Mouse (Mus musculus) layer of hippocampus, postnatal 25 days (tissue): ENCODE results near the gene Blmh. TPM values are rescaled to one million over a fixed set of nuclear protein-coding genes. Genes with fewer than 3 reads are reported as not detected.
"Not testable (repeated sequence)": the region's sequence is repeated elsewhere in the genome, so short reads cannot be mapped to it uniquely, and the experiment has no call there.

Experiments used
- DNase-seq, 2 experiments: peaks; one replicate each; pipeline ENCODE4 v3.0.0; 2022; ENCODE audit warnings: mixed read lengths in 2 of 2, low spot score in 1 of 2; ENCODE audit errors: extremely low spot score in 1 of 2
- total RNA-seq, 2 experiments: library from RNA; stranded (reverse); gene quantifications; 2 replicates each; pipeline ENCODE4 v1.2.3; 2021

Blmh gene
- total RNA-seq, 2 experiments from 2014 or later: 58.4 to 58.7 TPM

- DNase-seq: no peak
These were observed 10.2 kb upstream of the Blmh start for GRCm38 (mm10) chr11:76914366-76914765.

- no peak for DNase-seq
These were observed 7.9 kb upstream of the Blmh start for GRCm38 (mm10) chr11:76916539-76917229.

- DNase-seq: no peak
These were observed 7.4 kb upstream of the Blmh start for GRCm38 (mm10) chr11:76917230-76917548.

DNA sequence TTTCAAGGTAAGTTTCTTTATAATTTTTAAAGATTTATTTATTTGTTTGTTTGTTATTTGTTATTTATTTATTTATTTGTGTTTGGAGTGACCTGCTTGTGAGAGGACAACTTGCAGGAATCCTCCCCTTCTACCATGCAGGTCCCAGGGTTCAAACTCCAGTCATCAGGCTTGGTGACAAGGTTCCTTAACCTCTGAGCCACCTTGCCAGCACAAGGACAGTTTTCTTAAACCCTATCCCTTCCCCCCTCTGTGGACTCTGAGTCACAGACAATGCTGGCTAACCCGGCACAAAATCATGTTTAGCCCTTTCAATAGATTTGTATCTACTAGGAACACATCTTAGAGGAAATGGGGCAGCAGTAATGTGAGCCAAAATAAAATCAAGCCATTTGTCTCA lies 4.0 kb upstream of the Blmh start:
- DNase-seq: no peak

DNA sequence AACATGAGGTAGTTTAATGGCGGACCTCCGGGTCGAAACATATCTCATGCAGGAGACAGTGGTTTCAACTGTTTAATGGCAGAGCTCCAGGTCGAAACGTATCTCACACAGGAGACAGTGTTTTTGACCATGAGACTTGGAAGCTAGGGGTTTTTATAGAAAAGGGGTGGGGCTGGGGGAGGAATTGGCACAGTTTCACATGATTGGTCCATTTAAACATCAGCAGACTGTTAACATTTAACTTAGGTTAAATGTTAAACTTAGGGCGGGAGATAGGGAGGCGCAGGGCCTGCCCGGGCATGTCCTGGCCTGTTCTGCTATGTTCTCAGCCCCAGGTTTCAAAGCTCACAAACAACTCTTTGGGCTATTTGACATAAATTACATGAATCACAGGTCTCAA lies 4.0 kb downstream of the Blmh start:
- not testable (repeated sequence) for DNase-seq

GRCm38 (mm10) chr11:76933209-76933608 lies 8.6 kb downstream of the Blmh start:
- DNase-seq: no peak

DNA sequence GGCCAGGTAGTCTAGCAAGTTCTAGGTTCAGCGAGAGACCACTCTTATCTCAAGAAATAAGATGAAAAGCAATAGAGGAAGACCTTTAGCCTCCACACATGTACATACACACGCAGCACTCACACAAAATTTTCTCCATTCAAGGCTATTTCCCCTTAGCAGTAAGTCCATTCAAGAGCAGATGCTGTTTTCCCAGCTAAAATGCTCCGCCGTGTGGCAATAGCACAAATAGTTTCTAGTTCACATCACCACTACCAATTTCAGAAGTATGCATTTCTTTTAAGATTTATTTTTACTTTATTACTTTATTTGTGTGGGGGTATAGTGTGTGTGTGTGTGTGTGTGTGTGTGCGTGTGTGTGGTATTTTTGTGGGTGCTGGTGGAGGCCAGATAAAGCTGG lies 12.0 kb downstream of the Blmh start:
- DNase-seq: no peak

GRCm38 (mm10) chr11:76944839-76945238 lies 20.2 kb downstream of the Blmh start:
- no peak for DNase-seq

- DNase-seq: peak; percentile 89 to 93
These were observed 21.0 kb downstream of the Blmh start for GRCm38 (mm10) chr11:76945386-76946202.

DNA sequence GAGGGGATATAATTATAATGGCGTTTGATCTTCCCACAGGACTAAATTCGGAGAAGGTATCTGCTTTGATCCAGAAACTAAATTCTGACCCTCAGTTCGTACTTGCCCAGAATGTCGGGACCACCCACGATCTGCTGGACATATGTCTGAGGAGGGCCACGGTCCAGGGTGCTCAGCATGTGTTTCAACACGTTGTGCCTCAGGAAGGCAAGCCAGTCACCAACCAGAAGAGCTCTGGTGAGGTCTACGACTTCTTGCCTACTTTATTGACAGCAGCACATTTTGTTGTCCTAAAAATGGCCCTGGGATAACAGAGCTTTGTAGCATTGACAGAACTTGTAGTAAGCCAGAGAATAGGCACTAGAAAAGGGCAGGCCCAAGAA lies 21.6 kb downstream of the Blmh start:
- peak in 1 of 2 experiments; percentile 5 for DNase-seq

DNA sequence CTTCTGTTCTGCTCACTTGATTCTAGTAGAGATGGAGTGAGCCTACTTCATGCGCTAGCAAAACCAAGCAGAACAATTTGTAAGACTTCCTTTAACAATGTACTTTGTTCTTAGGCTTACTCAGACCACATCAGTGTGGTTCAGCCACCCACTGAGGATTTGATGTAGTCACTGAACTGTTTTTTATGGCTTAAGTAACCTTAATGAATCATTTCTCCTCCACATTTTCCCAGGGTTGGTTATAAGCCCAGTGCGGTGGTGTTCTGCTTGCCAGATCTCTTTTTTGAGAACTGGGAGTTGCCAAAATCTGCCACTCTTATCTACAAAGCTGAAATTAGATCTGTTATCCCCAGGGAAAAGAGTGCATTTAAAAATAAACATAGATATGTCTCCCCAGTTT lies 28.9 kb downstream of the Blmh start:
- DNase-seq: no peak

DNA sequence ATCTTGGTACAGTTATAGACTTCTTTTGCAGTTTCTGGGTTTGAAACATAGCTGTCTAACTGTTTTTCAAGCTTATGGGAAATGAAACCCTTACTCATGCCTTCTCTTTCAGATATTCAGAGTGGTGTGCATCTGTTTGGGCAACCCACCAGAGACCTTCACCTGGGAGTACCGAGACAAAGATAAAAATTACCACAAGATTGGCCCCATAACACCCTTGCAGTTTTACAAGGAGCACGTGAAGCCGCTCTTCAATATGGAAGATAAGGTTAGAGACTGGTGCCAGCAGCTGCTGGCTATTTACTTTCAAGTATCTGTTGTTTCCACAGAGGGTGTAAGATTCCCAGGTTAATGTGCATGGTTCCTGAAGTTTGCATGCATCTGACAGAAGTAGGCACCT lies 41.1 kb downstream of the Blmh start:
- no peak for DNase-seq

DNA sequence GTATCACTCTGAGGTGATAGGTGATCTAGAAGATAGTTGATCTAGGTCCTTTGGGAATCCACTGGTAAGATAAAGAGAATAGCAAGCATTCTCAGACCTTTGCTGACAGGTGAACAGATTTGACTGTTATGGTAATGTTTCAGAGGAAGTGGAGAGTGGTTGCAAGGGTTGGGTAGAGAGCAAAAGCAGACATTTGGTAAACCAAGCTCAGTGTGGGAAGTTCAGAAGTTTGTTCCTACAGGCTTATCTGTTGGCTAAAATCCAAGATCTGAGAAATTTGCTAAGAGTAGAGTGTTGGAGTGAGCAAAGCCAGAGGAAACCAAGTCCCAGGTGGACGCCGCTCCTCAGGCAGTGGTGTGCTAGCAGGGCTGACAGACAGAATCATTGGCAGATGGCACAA lies 45.7 kb downstream of the Blmh start:
- DNase-seq: no peak

DNA sequence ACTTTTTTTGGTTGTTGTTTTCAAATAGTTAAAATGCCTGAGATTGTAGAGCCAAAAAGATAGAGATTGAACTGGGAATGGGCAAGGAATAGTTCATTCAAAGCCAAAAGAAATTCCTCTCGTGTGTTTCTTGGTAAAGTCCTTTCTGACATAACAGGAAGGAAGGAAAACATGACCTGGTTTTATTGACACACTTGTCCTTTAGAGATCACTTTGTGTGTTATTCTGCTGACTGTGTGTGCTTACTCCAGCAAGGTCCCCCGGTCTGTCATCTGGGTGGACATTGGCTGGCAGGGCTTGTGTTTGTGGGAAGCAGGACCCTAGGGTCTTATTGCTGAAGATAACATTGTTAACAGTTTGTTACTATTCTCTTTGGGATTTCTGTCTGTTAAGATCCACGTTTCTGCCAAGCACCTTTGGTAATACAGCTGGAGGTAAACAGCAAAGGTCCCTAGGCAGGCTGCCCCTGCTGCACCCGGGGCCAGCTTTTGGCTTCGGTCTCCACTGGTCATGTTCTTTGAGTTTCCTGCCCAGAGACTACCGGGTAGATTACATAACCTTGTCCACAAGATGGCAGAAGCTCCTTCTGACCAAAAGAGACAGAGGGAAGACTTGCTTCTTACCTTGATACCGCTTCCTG lies 50.2 kb downstream of the Blmh start:
- no peak for DNase-seq

DNA sequence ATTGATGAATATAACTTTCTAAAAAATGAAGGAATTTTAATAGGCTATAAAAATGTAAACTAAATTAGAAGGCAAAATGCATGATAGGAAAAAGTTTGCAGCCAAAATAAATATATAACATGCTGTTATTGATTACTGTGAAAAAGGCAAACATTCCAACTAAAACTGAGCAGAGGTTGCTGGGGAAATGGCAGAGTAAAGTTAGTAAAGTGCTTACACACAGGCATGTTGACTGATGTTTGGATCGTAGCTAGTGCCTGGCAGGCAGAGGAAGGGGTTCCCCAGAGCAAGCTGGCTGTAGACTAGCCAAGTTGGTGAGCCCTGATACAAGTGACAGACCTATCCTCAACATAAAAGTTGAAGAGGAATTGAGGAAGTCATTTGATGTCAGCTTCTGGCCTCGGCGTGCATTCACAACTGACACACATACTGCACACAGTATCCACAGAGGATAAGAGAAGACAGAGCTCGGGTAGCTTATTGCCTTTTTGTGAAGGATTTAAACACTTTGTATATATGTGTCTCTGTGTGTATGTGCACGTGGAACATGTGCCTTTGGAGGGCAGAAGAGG lies 57.0 kb downstream of the Blmh start:
- DNase-seq: no peak

DNA sequence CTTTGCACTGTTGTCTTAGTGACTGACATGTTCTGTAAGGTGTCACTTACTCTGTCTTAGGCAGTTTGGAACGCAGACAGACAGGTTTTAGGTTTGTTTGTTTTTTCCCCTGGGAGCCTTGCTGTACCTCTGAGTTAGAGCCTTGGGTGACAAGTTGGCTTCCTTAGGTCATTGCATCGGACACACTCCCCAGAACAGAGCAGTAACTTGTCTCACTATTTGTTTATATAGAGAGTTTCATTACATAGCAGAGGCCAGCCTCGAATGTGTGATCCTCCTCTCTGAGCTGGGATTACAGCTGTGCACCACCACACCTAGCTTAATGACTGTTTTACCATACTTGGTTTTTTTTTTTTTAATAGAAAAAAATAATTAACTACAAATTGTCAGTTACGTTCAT lies 57.8 kb downstream of the Blmh start:
- DNase-seq: no peak

DNA sequence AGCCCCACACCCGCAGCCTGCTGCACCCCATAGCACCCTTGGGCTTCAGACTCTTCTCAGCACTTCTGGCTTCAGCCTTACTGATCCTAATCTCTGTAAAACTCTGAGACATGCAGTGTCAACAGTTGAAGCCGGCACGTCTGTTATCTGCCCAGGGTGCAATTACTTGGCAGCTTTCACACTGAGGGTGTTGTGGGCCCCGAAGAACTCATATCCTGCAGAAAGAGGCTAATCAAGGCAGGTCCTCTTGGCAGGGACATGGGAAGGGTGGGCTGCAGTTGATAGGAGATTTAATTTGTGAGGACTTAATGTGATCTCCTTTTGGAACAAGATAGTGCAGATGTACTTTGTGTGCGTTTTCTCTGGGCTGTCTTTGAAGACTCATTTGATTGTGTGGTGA lies 59.0 kb downstream of the Blmh start:
- no peak for DNase-seq

DNA sequence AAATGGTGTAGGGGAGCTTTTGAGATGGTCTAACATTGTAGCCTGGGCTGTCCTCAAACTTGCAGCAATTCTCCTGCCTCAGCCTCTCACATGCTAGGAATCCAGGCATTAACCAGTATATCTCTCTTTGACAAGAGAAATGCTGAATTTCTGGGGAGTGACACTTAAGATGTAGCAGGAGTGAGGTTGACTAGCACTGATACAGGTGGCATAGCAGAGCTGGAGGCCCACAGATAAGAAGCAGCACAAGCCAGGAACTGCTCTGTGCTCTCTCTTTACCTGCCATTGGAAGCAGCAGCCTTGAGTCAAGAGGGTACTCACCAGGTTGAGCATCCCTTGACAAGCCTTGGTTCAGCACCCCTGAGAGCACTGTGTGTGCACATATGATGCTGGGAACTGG lies 59.6 kb downstream of the Blmh start:
- DNase-seq: no peak

DNA sequence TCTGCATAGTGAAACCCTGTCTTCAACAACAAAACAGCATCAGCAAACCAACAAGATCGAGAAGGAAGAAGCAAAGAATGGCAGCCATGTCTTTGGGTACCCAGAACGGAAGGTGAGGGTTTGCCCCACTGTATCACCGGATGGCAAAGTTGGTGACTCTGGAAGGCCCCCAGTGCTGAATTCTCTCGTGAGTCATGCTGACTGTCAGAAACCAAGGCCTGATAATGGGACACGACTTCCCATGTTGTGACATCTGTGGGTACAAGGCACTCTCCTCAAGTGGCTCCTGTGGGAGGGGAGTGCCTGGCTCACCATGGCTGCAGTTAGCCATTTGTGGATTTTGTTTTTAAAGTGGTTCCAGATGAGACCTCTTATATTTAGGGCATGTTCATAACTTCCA lies 66.2 kb downstream of the Blmh start:
- no peak for DNase-seq

DNA sequence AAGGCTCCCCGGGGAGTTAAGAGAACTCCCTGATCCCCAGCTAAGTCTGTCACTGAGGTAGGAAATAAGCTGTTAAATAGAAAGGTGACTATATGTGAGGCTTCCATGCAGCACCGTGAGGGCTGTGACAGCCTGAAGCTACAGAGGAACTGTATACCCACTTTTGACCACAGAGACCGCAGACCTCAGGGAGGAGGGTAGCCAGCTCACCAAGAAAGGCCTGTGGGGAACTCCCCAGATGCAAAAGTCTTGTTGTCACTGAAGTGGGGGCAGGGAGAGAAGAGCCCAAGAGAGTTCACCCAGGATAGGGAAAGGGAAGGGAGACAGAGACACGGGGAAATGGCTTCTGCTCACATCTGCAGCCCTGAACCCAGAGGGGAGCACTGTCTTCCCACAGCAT lies 68.3 kb downstream of the Blmh start:
- no peak for DNase-seq

DNA sequence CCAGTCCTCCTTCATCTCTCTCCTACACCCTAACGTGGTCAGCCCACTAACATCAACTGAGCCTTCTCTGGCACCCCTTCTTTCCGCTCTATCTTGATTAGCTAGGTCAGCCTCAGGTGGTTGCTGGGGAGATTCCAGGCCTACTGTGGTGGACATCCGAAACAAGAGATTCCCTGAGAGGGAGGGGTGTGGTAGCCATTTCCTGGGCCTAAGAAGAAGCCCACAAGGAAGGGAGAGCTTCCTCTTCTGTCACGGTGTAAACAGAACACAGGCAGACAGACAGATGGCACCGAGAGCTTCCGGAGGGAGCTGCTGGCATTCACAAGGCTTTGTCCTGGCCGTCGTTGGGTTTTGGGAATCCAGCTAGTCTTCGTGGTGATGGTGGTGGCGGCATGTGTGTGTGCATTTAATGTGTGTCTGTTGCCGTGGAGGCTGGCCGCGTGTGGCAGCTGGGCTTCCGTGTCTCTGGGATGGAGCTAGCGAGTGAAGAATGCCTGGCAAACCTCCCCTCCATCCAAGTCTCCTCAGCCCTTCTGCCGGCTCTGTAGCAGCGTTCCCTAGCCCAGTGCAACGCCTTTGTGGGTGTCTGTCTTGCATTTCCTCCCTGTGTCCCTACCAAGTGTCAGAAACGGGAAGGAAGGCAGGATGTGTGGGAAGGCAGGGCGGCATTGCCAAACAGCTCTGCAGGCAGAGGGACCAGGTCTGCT lies 71.5 kb downstream of the Blmh start:
- no peak for DNase-seq
